Mouse (Mus musculus) intestine, embryonic 16.5 days (tissue): ENCODE results near the gene Usf1. TPM values are rescaled to one million over a fixed set of nuclear protein-coding genes. Genes with fewer than 3 reads are reported as not detected.
A peak's percentile ranks its signal among the peaks of the same experiment; 100 is the strongest.

Experiments
- ATAC-seq: fragments of 200-750 bp; cut with Nextera tagmentation; 2 replicates; pipeline ENCODE4 v1.8.0; 2017; ENCODE audit warnings: moderate TSS enrichment, moderate library complexity
- H3K27ac ChIP-seq: fragments of 300-500 bp; sonication (generic); 2 replicates; pipeline ENCODE4 v1.5.1; 2014; ENCODE audit warnings: mild to moderate bottlenecking, low read length
- H3K27me3 ChIP-seq: fragments of 300-500 bp; sonication (generic); replicated peaks from 2 replicates; pipeline ENCODE4 v1.6.1; 2014; ENCODE audit warnings: low read length, control low read depth, mixed read lengths; ENCODE audit not compliant: control insufficient read depth, insufficient read depth
- H3K36me3 ChIP-seq: fragments of 300-500 bp; sonication (generic); 2 replicates; pipeline ENCODE4 v1.6.1; 2014; ENCODE audit warnings: low read length, control low read depth; ENCODE audit not compliant: control insufficient read depth, insufficient read depth
- H3K4me1 ChIP-seq: fragments of 300-500 bp; sonication (generic); 2 replicates; pipeline ENCODE4 v1.6.1; 2014; ENCODE audit warnings: low read length, control low read depth, mixed read lengths; ENCODE audit not compliant: control insufficient read depth, insufficient read depth
- H3K4me2 ChIP-seq: fragments of 300-500 bp; sonication (generic); 2 replicates; pipeline ENCODE4 v1.6.1; 2014; ENCODE audit warnings: low read depth, low read length, control low read depth
- H3K4me3 ChIP-seq: fragments of 300-500 bp; sonication (generic); 2 replicates; pipeline ENCODE4 v1.5.1; 2014; ENCODE audit warnings: mild to moderate bottlenecking, low read length
- H3K9ac ChIP-seq: fragments of 300-500 bp; sonication (generic); 2 replicates; pipeline ENCODE4 v1.6.1; 2014; ENCODE audit warnings: low read depth, low read length
- H3K9me3 ChIP-seq: fragments of 300-500 bp; sonication (generic); 2 replicates; pipeline ENCODE4 v1.6.1; 2016; ENCODE audit warnings: low read length, control low read depth; ENCODE audit not compliant: control insufficient read depth
- WGBS: fragments of 180-500 bp; shearing (Covaris S2); extraction: QIAGEN DNeasy Blood & Tissue Kit; methylation state at CpG from one replicate; pipeline ENCODE4 v1.1.7; 2014; 5-methylcytosine and 5-hydroxymethylcytosine counted together
- polyA plus RNA-seq: library from polyadenylated mRNA; unstranded; fragments of >200 nt; fragmentation: Nextera tagmentation; extraction: Ambion mirVana; gene quantifications from 2 replicates; pipeline ENCODE4 v1.2.1, GENCODE M21; 2015

Gene Usf1
- polyA plus RNA-seq, 1 experiment from 2014 or later: 58.1 TPM

DNA sequence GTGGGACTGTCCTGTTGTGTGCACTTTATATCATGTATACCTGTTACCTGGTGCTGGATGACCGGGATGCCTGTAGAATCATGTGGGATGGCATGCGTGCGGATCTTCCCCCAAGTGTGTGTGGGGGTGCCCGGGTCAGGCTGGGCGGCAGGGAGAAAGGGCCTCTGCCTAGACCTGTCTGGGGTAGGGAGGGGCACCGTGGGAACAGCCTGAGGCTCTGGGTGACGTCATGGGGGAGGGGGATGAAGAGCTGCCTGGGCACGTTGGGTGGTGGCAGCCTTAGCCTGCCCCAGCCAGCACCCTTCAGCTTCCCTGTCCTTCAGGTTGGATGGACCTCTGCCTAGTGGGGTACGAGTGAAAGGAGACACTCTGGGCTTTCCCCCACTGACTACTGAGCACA is 26.8 kb upstream of the Usf1 start:
- no peak for ATAC-seq
- 62% methylated on average over 9 of the region's 9 CpGs for WGBS
- Histone ChIP-seq H3K4me1 (peaks cover 1% of the 10 kb centered on the region; the same call in 1 of the 2 replicates), H3K27me3 (0 out of 2 replicates have a peak, but pooled peaks cover 2% of the 10 kb centered on the region), H3K4me2 (no peak overlapping the region), H3K9me3 (no peaks in the 10 kb centered on the region), H3K27ac (no peak overlapping the region), H3K9ac (no peak overlapping the region), H3K36me3 (no peaks in the 10 kb centered on the region), H3K4me3 (no peak overlapping the region)

DNA sequence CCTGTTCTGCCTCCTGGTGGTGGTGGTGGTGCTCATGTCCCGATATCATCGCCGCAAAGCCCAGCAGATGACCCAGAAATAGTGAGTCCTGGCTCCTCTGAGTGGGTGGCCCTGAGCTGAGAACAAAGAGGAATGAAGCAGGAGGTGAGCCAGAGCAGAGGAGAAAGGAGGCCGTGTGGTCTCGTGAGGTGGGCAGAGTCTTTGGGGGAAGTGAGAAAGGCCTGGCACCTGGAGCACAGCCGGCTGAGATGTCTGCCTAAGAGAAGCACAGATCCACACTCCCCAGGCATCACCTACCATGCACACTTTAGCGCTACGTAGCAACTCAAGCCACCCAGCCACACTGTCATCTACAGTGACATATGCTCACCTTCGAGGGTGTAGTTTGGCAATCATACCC is 25.9 kb upstream of the Usf1 start:
- Histone ChIP-seq H3K9ac (no peak overlapping the region), H3K4me1 (no peaks in the 10 kb centered on the region), H3K27ac (no peak overlapping the region), H3K27me3 (0 out of 2 replicates have a peak, but pooled peaks cover 2% of the 10 kb centered on the region), H3K4me2 (no peak overlapping the region), H3K36me3 (no peaks in the 10 kb centered on the region), H3K4me3 (no peak overlapping the region), H3K9me3 (no peaks in the 10 kb centered on the region)
- WGBS: 63% methylated on average over 9 of the region's 9 CpGs
- no peak for ATAC-seq

DNA sequence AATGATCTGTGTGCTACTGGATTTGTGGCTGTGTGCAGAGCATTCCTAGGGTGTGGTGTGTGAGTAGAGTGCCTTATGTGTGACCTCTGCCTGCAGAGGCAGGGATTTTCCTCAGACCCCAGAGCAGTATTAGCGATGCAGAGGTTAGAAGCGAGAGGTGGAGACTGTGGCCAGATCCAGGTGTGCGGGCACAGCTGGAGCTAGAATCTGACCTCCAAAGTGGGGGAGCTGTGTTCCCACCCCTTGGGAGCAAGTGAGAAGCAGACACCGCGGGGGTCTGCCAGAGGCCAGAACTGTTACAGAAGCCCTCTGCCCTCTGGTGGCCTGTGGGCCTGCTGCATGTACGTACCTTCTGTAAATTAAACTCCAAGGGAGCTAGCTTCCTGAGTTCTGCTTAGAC is 24.0 kb upstream of the Usf1 start:
- no peak overlapping the region for H3K4me3 ChIP-seq
- no peaks in the 10 kb centered on the region for H3K27me3 ChIP-seq
- H3K27ac ChIP-seq: no peak overlapping the region
- WGBS: 32% methylated on average over 6 of the region's 6 CpGs
- ATAC-seq: no peak
- H3K36me3 ChIP-seq: no peaks in the 10 kb centered on the region
- no peaks in the 10 kb centered on the region for H3K4me1 ChIP-seq
- no peak overlapping the region for H3K9ac ChIP-seq
- no peak overlapping the region for H3K4me2 ChIP-seq
- no peaks in the 10 kb centered on the region for H3K9me3 ChIP-seq

DNA sequence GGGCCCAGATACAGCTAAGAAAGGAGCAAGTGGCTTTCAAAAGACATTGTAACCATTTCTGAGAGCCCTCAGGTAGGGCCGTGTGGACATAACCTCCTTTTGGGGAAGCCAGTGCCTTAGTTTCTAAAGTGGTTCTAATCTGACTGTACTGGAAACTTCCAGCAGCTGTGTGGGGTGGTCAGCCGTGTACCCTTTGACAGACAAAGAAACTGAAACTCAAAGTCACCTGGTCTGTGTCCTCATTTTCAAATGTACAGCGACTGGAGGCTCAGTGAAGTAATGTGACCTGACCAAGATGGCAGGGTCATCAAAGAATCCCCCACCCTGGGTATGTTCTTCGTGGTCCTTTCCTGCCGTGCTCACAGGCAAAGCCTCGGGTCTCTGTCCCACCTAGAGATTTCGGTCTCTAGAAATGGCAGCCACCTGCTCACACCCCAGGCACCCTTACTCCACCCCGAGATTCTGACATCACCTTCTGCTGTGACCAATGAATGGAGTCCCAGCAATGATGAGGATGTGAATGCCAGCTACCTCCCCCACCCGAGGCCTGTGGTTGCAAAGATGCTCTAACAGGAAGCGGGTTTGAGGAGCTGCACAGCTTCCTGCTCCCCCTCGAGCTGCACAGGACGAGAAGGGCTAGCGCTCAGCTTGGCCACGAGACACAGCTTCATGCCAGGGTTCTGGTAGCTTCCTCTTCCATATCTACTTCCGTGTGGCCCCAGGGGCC is 22.6 kb upstream of the Usf1 start, which contains the start of gene Arhgap30:
Gene Arhgap30 (plus strand): TSS at position 579 of the 727 bp plus-strand sequence.
- H3K27ac ChIP-seq: no peak within 1 kb of the TSS
- H3K4me1 ChIP-seq: no peaks in the 10 kb centered on the region
- H3K36me3 ChIP-seq: no peaks in the 10 kb centered on the region
- 75% methylated on average over 15 of the region's 15 CpGs for WGBS
- peak; percentile 25; the same call in 1 of the 2 replicates for ATAC-seq
- no peak within 1 kb of the TSS for H3K9ac ChIP-seq
- H3K4me2 ChIP-seq: no peak within 1 kb of the TSS
- H3K9me3 ChIP-seq: no peaks in the 10 kb centered on the region
- H3K27me3 ChIP-seq: no peaks in the 10 kb centered on the region
- no peak within 1 kb of the TSS for H3K4me3 ChIP-seq

DNA sequence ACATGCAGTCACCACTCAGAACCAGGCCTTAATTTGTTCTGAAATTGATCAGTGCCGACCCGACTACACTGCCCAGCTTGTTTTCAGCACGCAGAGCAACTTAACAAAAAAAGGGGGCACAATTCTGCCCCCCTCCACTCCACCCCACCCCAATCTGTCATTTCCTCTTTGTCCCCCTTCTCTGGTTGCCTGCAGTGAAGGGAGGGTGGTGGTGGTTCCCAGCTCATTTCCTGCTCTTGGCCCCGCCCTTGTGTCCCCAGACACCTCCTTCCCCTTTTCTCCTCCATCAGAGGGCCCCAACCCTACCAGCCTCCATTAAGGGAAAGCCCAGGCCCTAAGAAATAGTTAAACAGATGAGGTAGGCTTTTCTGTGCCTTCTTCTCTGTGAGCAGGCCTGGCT is 21.0 kb upstream of the Usf1 start:
- no peak overlapping the region for H3K4me2 ChIP-seq
- H3K4me3 ChIP-seq: no peak overlapping the region
- no peaks in the 10 kb centered on the region for H3K4me1 ChIP-seq
- H3K27me3 ChIP-seq: no peaks in the 10 kb centered on the region
- H3K9ac ChIP-seq: no peak overlapping the region
- H3K9me3 ChIP-seq: no peaks in the 10 kb centered on the region
- 61% methylated on average over 4 of the region's 4 CpGs for WGBS
- H3K36me3 ChIP-seq: no peaks in the 10 kb centered on the region
- ATAC-seq: peak; percentile 69
- H3K27ac ChIP-seq: no peak overlapping the region

DNA sequence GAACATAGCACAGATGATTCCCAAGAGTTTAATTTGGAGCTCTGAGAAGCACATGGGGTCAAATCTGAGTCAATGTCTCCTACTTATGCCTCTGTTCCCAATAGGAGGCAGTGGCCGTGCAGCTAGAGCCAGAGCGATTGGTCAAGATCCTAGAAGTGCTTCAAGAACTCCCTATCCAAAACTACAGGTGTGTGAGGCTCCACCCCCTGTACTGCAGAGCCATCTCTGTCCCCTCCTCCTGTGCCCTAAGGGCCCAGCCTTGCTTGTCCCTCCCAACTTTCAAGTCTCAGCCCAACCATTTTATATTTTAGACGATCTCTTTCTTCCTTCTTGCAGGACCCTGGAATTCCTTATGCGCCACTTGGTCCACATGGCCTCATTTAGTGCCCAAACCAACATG is 9.3 kb upstream of the Usf1 start:
- Histone ChIP-seq H3K27ac (no peak overlapping the region), H3K4me3 (no peak overlapping the region), H3K27me3 (no peaks in the 10 kb centered on the region), H3K9ac (no peak overlapping the region), H3K4me1 (no peaks in the 10 kb centered on the region), H3K9me3 (no peaks in the 10 kb centered on the region), H3K36me3 (no peaks in the 10 kb centered on the region), H3K4me2 (no peak overlapping the region)
- 82% methylated on average over 4 of the region's 4 CpGs for WGBS
- no peak for ATAC-seq

DNA sequence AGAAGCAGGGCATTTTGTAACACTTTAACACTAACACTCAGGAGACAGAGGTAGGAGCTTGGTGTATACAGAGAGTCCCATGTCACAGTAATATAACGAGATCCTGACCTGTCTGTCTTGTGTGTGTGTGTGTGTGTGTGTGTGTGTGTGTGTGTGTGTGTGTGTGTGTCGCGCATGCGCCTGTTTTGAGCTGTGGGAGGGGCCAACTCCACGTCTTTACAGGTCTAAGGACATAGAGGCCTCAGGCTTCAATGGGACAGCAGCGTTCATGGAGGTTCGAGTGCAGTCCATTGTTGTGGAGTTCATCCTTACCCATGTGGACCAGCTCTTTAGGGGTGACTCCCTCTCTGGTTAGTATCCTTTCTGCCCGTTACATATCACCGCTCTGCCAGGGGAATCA is 8.1 kb upstream of the Usf1 start:
- no peak overlapping the region for H3K4me3 ChIP-seq
- no peak overlapping the region for H3K27ac ChIP-seq
- H3K27me3 ChIP-seq: no peaks in the 10 kb centered on the region
- no peak for ATAC-seq
- H3K9ac ChIP-seq: no peak overlapping the region
- WGBS: 82% methylated on average over 9 of the region's 9 CpGs
- no peaks in the 10 kb centered on the region for H3K9me3 ChIP-seq
- H3K4me1 ChIP-seq: no peaks in the 10 kb centered on the region
- no peak overlapping the region for H3K4me2 ChIP-seq
- H3K36me3 ChIP-seq: no peaks in the 10 kb centered on the region

DNA sequence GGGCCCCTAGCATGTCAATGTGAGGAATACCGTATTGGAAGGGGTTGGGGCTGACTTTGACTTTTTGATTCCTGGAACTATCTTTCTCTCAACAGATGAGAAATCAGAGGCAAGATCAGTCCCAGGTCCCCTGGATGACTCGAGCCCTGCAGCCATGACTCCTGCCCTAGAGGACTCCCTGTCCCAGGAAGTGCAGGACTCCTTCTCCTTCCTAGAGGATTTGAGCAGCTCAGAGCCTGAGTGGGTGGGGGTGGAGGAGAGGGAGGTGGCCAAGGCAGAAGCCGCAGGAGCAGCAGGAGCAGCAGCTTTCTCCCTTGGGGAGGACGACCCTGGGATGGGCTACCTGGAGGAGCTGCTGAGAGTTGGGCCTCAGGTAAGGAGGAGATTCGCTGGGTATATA is 3.9 kb upstream of the Usf1 start:
- Histone ChIP-seq H3K4me1 (no peaks in the 10 kb centered on the region), H3K9ac (no peak overlapping the region), H3K27me3 (no peaks in the 10 kb centered on the region), H3K4me2 (no peak overlapping the region), H3K4me3 (no peak overlapping the region), H3K36me3 (no peaks in the 10 kb centered on the region), H3K9me3 (no peaks in the 10 kb centered on the region), H3K27ac (no peak overlapping the region)
- WGBS: 78% methylated on average over 5 of the region's 5 CpGs
- no peak for ATAC-seq

DNA sequence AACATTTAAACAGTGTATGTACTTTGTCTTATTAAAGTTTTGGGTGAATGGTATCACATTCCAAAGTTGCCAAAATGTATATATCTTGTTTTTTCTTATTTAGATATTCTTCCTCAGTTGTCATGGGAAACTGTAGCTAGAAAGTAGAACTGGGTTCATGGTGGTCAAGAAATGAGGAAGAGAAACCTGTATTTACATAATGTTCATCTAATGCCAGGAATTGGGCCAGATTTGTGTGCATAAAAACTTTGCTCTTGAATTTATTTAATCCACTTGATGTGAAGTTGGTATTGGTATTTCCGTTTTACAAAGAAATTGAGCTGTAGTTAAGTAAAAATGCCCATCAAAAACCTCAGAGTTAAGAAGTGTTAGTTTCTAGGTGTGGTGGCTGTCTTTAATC is 882 bp upstream of the Usf1 start:
- H3K27me3 ChIP-seq: no peaks in the 10 kb centered on the region
- no peak for ATAC-seq
- 79% methylated on average over 1 of the region's 1 CpGs for WGBS
- peaks cover 1% of the 10 kb centered on the region; the same call in 1 of the 2 replicates for H3K36me3 ChIP-seq
- no peak overlapping the region for H3K4me2 ChIP-seq
- H3K4me3 ChIP-seq: no peak overlapping the region
- no peaks in the 10 kb centered on the region for H3K9me3 ChIP-seq
- H3K9ac ChIP-seq: no peak overlapping the region
- 0 out of 2 replicates have a peak, but pooled peaks cover 5% of the 10 kb centered on the region for H3K4me1 ChIP-seq
- H3K27ac ChIP-seq: no peak overlapping the region
